Mouse (Mus musculus): Measurements from ENCODE around the gene Cspg4. TPM values are rescaled to one million over a fixed set of nuclear protein-coding genes. Genes with fewer than 3 reads are reported as not detected.
A peak's percentile ranks its signal among the peaks of the same experiment; 100 is the strongest.
"Not testable (repeated sequence)": the region's sequence is repeated elsewhere in the genome, so short reads cannot be mapped to it uniquely, and the experiment has no call there.

Gene Cspg4
- total RNA-seq, 2 experiments from 2014 or later, result not detected

GRCm38 (mm10) chr9:56925291-56926024, 60.6 kb downstream of the Cspg4 start:
- ATAC-seq (ENCODE audit: poor library complexity, severe bottlenecking), result no peak

GRCm38 (mm10) chr9:56926025-56926360, 61.2 kb downstream of the Cspg4 start:
- ATAC-seq (ENCODE audit: poor library complexity, severe bottlenecking), result no peak

- no peak for ATAC-seq (ENCODE audit: poor library complexity, severe bottlenecking)
Observed at GRCm38 (mm10) chr9:56926387-56926786, 61.6 kb downstream of the Cspg4 start.

GRCm38 (mm10) chr9:56927191-56928012, 62.6 kb downstream of the Cspg4 start:
- peak; percentile 39 for ATAC-seq (ENCODE audit: poor library complexity, severe bottlenecking)

GRCm38 (mm10) chr9:56928041-56928811, 63.4 kb downstream of the Cspg4 start, which contains the start of gene Snx33:
Gene Snx33, minus strand, starts transcription at chr9:56928371.
- ATAC-seq (ENCODE audit: poor library complexity, severe bottlenecking), result peak; percentile 85

GRCm38 (mm10) chr9:56929496-56929895, 64.7 kb downstream of the Cspg4 start:
- ATAC-seq (ENCODE audit: poor library complexity, severe bottlenecking), result no peak

- no peak for ATAC-seq (ENCODE audit: poor library complexity, severe bottlenecking)
Observed at GRCm38 (mm10) chr9:56930556-56930955, 65.7 kb downstream of the Cspg4 start.

- ATAC-seq (ENCODE audit: poor library complexity, severe bottlenecking), result no peak
Observed at GRCm38 (mm10) chr9:56936861-56937222, 72.0 kb downstream of the Cspg4 start.

GRCm38 (mm10) chr9:56937223-56938160, 72.7 kb downstream of the Cspg4 start, which contains the start of gene Imp3:
Gene Imp3, plus strand, starts transcription at chr9:56937475.
- ATAC-seq (ENCODE audit: poor library complexity, severe bottlenecking), result peak; percentile 96

- ATAC-seq (ENCODE audit: poor library complexity, severe bottlenecking), result no peak
Observed at GRCm38 (mm10) chr9:56938374-56938773, 73.5 kb downstream of the Cspg4 start.

GRCm38 (mm10) chr9:56947481-56947880, 82.6 kb downstream of the Cspg4 start:
- not testable (repeated sequence) for ATAC-seq (ENCODE audit: poor library complexity, severe bottlenecking)

GRCm38 (mm10) chr9:56948699-56949098, 83.9 kb downstream of the Cspg4 start:
- ATAC-seq (ENCODE audit: poor library complexity, severe bottlenecking), result not testable (repeated sequence)

Other genes with a start within 250 kb of the Cspg4 start
- gene Lingo1, start 68.6 kb upstream of the Cspg4 start, total RNA-seq (2015), result not detected in 2 replicates
- not detected in 2 replicates for gene Lingo1, start 68.6 kb upstream of the Cspg4 start, total RNA-seq (2017)
- not detected in 2 replicates for gene Odf3l1, start 354 bp upstream of the Cspg4 start, total RNA-seq (2015)
- not detected in 2 replicates for gene Odf3l1, start 354 bp upstream of the Cspg4 start, total RNA-seq (2017)
- 3.6 and 4.0 TPM in 2 replicates for gene Snx33, start 63.3 kb downstream of the Cspg4 start, total RNA-seq (2015)
- 2.2 and 3.1 TPM in 2 replicates for gene Snx33, start 63.3 kb downstream of the Cspg4 start, total RNA-seq (2017)
- 71.0 and 83.9 TPM in 2 replicates for gene Imp3, start 72.4 kb downstream of the Cspg4 start, total RNA-seq (2015)
- 34.2 and 54.6 TPM in 2 replicates for gene Imp3, start 72.4 kb downstream of the Cspg4 start, total RNA-seq (2017)
- 3.5 and 4.6 TPM in 2 replicates for gene Snupn, start 85.8 kb downstream of the Cspg4 start, total RNA-seq (2015)
- gene Snupn, start 85.8 kb downstream of the Cspg4 start, total RNA-seq (2017), result 5.0 and 7.1 TPM in 2 replicates
- gene Ptpn9, start 129.9 kb downstream of the Cspg4 start, total RNA-seq (2015), result 11.9 and 12.6 TPM in 2 replicates
- 9.8 and 10.9 TPM in 2 replicates for gene Ptpn9, start 129.9 kb downstream of the Cspg4 start, total RNA-seq (2017)
- 83.5 and 87.5 TPM in 2 replicates for gene Sin3a, start 207.0 kb downstream of the Cspg4 start, total RNA-seq (2015)
- gene Sin3a, start 207.0 kb downstream of the Cspg4 start, total RNA-seq (2017), result 89.8 and 96.9 TPM in 2 replicates